ENCODE assay signal across 10 mouse cellular contexts in genomic region chr2:142608778-142609177, GRCm38 (mm10).
A peak's percentile ranks its signal among the peaks of the same experiment; 100 is the strongest.
DNase-seq lines count a peak whose midpoint lies in the region; ATAC-seq and TF ChIP-seq lines count a peak whose summit lies in the region.
"Had no signal": no experiment of that assay in that cellular context is flagged by ENCODE, and none has a peak within 500 bp of the region (broad histone marks: within the 10 kb centered on the region; RNA-seq: fewer than 3 reads in every experiment).

No protein-coding gene starts in this region.

- H3K4me1 ChIP-seq in kidney, postnatal 0 days (replicated peaks; ENCODE audit: insufficient read depth, low read length): no peaks in the 10 kb centered on the region
- H3K4me1 ChIP-seq in hindbrain, embryonic 10.5 days (replicated peaks): peaks cover 17% of the 10 kb centered on the region
- peaks cover 9% of the 10 kb centered on the region for H3K4me1 ChIP-seq in midbrain, embryonic 13.5 days (replicated peaks)
- H3K4me1 ChIP-seq in lung, postnatal 0 days (ENCODE audit: insufficient read depth, low read depth, low read length): no peaks in the 10 kb centered on the region
- H3K4me1 ChIP-seq: heart, embryonic 13.5 days; liver, embryonic 13.5 days had no signal

- no peak overlapping the region for H3K4me3 ChIP-seq in kidney, postnatal 0 days (replicated peaks; ENCODE audit: low read depth, low read length)
- no peak overlapping the region for H3K4me3 ChIP-seq in hindbrain, embryonic 10.5 days
- no peak overlapping the region for H3K4me3 ChIP-seq in midbrain, embryonic 13.5 days (replicated peaks)
- H3K4me3 ChIP-seq in lung, postnatal 0 days (ENCODE audit: low read depth, low read length): no peak overlapping the region
- H3K4me3 ChIP-seq: heart, embryonic 13.5 days; liver, embryonic 13.5 days had no signal

- TF ChIP-seq EP300 in lung, postnatal 0 days (IDR thresholded peaks at IDR 0.05): no peak

- peak; percentile 76 for ATAC-seq in kidney, postnatal 0 days (replicated peaks; ENCODE audit: low FRiP score, low read depth)
- peak; percentile 46 for ATAC-seq in midbrain, embryonic 13.5 days
- no peak for ATAC-seq in lung, postnatal 0 days

- H3K36me3 ChIP-seq in kidney, postnatal 0 days (ENCODE audit: insufficient read depth, low read length): no peaks in the 10 kb centered on the region
- H3K36me3 ChIP-seq in hindbrain, embryonic 10.5 days: no peaks in the 10 kb centered on the region
- no peaks in the 10 kb centered on the region for H3K36me3 ChIP-seq in midbrain, embryonic 13.5 days
- H3K36me3 ChIP-seq in lung, postnatal 0 days (ENCODE audit: insufficient read depth, low read length): no peaks in the 10 kb centered on the region
- H3K36me3 ChIP-seq: heart, embryonic 13.5 days; liver, embryonic 13.5 days had no signal

- H3K9ac ChIP-seq in kidney, postnatal 0 days (ENCODE audit: low read depth, low read length): no peak overlapping the region
- no peak overlapping the region for H3K9ac ChIP-seq in midbrain, embryonic 13.5 days (replicated peaks)
- no peak overlapping the region for H3K9ac ChIP-seq in lung, postnatal 0 days (replicated peaks; ENCODE audit: low read depth)
- H3K9ac ChIP-seq: heart, embryonic 13.5 days; liver, embryonic 13.5 days had no signal

- no peak overlapping the region for H3K27ac ChIP-seq in kidney, postnatal 0 days
- peak overlapping the region; percentile 73 for H3K27ac ChIP-seq in hindbrain, embryonic 10.5 days
- H3K27ac ChIP-seq in midbrain, embryonic 13.5 days: no peak overlapping the region
- no peak overlapping the region for H3K27ac ChIP-seq in lung, postnatal 0 days (ENCODE audit: low read length)
- H3K27ac ChIP-seq: heart, embryonic 13.5 days; liver, embryonic 13.5 days had no signal

- WGBS in kidney, postnatal 0 days: 57% methylated on average over 17 of the region's 17 CpGs
- WGBS in hindbrain, embryonic 10.5 days: 87% methylated on average over 17 of the region's 17 CpGs
- WGBS in midbrain, embryonic 13.5 days: 76% methylated on average over 17 of the region's 17 CpGs
- WGBS in lung, postnatal 0 days: 86% methylated on average over 17 of the region's 17 CpGs

- no peaks in the 10 kb centered on the region for H3K9me3 ChIP-seq in kidney, postnatal 0 days (replicated peaks; ENCODE audit: low read length)
- H3K9me3 ChIP-seq in hindbrain, embryonic 10.5 days: no peaks in the 10 kb centered on the region
- no peaks in the 10 kb centered on the region for H3K9me3 ChIP-seq in midbrain, embryonic 13.5 days
- H3K9me3 ChIP-seq in lung, postnatal 0 days (ENCODE audit: low read length): no peaks in the 10 kb centered on the region
- H3K9me3 ChIP-seq: heart, embryonic 13.5 days; liver, embryonic 13.5 days had no signal

- DNase-seq in kidney, postnatal 0 days (ENCODE audit: low spot score): peak; percentile 67
- DNase-seq in kidney, adult 11 months: no peak
- peak; percentile 65 to 77 for DNase-seq in cerebellum, adult 18-20 months
- peak; percentile 44 for DNase-seq in hindbrain, embryonic 10.5 days (ENCODE audit: low spot score)
- DNase-seq in lung, postnatal 0 days (ENCODE audit: low spot score): no peak
- DNase-seq in adrenal gland, adult 8-10 months: no peak
- no peak for DNase-seq in adrenal gland, postnatal 10 days
- DNase-seq: liver, embryonic 13.5 days had no signal

- TF ChIP-seq CTCF in kidney, postnatal 0 days (IDR thresholded peaks at IDR 0.05; ENCODE audit: low read depth): no peak
- TF ChIP-seq CTCF in lung, postnatal 0 days (IDR thresholded peaks at IDR 0.05): no peak

- H3K4me2 ChIP-seq in kidney, postnatal 0 days (ENCODE audit: low read length): no peak overlapping the region
- no peak overlapping the region for H3K4me2 ChIP-seq in midbrain, embryonic 13.5 days (replicated peaks)
- H3K4me2 ChIP-seq in lung, postnatal 0 days (replicated peaks; ENCODE audit: low read depth, low read length): no peak overlapping the region
- H3K4me2 ChIP-seq: heart, embryonic 13.5 days; liver, embryonic 13.5 days had no signal

- no peaks in the 10 kb centered on the region for H3K27me3 ChIP-seq in kidney, postnatal 0 days (ENCODE audit: insufficient read depth, low read length)
- no peaks in the 10 kb centered on the region for H3K27me3 ChIP-seq in hindbrain, embryonic 10.5 days (ENCODE audit: insufficient read depth, poor library complexity, severe bottlenecking)
- 0 out of 2 replicates have a peak, but pooled peaks cover 4% of the 10 kb centered on the region for H3K27me3 ChIP-seq in midbrain, embryonic 13.5 days
- no peaks in the 10 kb centered on the region for H3K27me3 ChIP-seq in lung, postnatal 0 days (replicated peaks; ENCODE audit: insufficient read depth, low read length)
- H3K27me3 ChIP-seq: liver, embryonic 13.5 days had no signal

Comparison
In these comparisons a context has a peak if more than half of its experiments do, and no peak if none do; other contexts are left out.
1. DNase-seq: peak in kidney, postnatal 0 days (single experiment), cerebellum, adult 18-20 months (2 of 2) and hindbrain, embryonic 10.5 days (single experiment); none in kidney, adult 11 months (single experiment), lung, postnatal 0 days (single experiment), adrenal gland, adult 8-10 months (single experiment) and adrenal gland, postnatal 10 days (single experiment).